Mouse (Mus musculus) CH12.LX (cell line): ENCODE results near the gene 4933424G06Rik.

Experiments used
- CHD1 ChIP-seq: IDR thresholded peaks from 2 replicates; pipeline ENCODE4 v1.6.1; 2012; ENCODE audit warnings: low read depth, low read length, improper control_type of control experiment, inconsistent platforms
- CHD2 ChIP-seq: IDR thresholded peaks from 2 replicates; pipeline ENCODE4 v1.6.1; 2011; ENCODE audit warnings: low read length, improper control_type of control experiment
- CTCF ChIP-seq, 2 experiments: IDR thresholded peaks in 1 of 2; conservative IDR thresholded peaks in 1 of 2; 2 replicates each; pipeline ENCODE4 v1.5.1; 2011 to 2012; ENCODE audit warnings: low read depth in 2 of 2, low read length in 2 of 2, improper control_type of control experiment in 1 of 2, inconsistent platforms in 1 of 2, mild to moderate bottlenecking in 1 of 2, moderate library complexity in 1 of 2
- HCFC1 ChIP-seq: IDR thresholded peaks from 2 replicates; pipeline ENCODE4 v1.6.1; 2012; ENCODE audit warnings: low read depth, mild to moderate bottlenecking, inconsistent platforms, low read length, improper control_type of control experiment
- JUND ChIP-seq: conservative IDR thresholded peaks from 2 replicates; pipeline ENCODE4 v1.6.1; 2011; ENCODE audit warnings: low read depth, low read length, improper control_type of control experiment
- MAFK ChIP-seq: IDR thresholded peaks from 2 replicates; pipeline ENCODE4 v1.6.1; 2011; ENCODE audit warnings: low read length, improper control_type of control experiment; ENCODE audit not compliant: insufficient replicate concordance
- NRF1 ChIP-seq: IDR thresholded peaks from 2 replicates; pipeline ENCODE4 v1.6.1; 2014; ENCODE audit warnings: low read depth, mild to moderate bottlenecking, inconsistent platforms, low read length, improper control_type of control experiment, moderate library complexity
- ZC3H11A ChIP-seq: IDR thresholded peaks from 2 replicates; pipeline ENCODE4 v1.6.1; 2012; ENCODE audit warnings: low read depth, mild to moderate bottlenecking, inconsistent platforms, low read length, improper control_type of control experiment
- ZNF384 ChIP-seq: IDR thresholded peaks from 2 replicates; pipeline ENCODE4 v1.6.1; 2012; ENCODE audit warnings: low read depth, low read length, improper control_type of control experiment, inconsistent platforms

DNA sequence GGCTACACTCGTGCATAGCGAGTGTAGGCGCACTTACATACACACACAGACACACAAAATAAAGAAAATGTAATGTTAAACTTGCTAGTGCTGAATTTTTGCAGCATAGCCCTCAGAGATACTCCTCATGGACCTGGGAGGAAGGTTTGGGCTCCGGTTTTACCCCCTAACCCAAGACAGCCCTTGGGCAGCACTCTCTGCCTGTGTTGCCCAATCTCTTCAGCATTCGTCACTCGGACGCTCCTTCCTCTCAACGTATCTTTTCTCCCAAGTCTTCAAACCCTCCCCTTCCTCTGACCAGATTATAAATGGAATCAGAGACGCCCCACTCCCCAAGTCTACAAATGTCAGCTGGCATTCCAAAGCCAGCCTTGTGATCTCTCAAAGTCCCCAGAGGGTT lies 33.1 kb downstream of the 4933424G06Rik start:
- no peak for TF ChIP-seq JUND
- TF ChIP-seq MAFK, result no peak
- no peak for TF ChIP-seq ZC3H11A
- TF ChIP-seq NRF1, result no peak
- no peak for TF ChIP-seq CTCF (conservative IDR thresholded peaks at IDR 0.05 in 1 of 2, IDR thresholded peaks at IDR 0.05 in 1 of 2; ENCODE audit: low read depth in 2 of 2, low read length in 2 of 2)
- TF ChIP-seq CHD2, result no peak
- no peak for TF ChIP-seq ZNF384
- no peak for TF ChIP-seq CHD1
- no peak for TF ChIP-seq HCFC1
